Mouse (Mus musculus) forebrain, embryonic 11.5 days (tissue): Measurements from ENCODE around the gene C2cd4d. TPM values are rescaled to one million over a fixed set of nuclear protein-coding genes. Genes with fewer than 3 reads are reported as not detected.

ENCODE experiments used
- ATAC-seq: fragments of 200-750 bp; cut with Nextera tagmentation; replicated peaks from 2 replicates; pipeline ENCODE4 v1.8.0; 2017; ENCODE audit warnings: moderate TSS enrichment; ENCODE audit not compliant: low FRiP score
- DNase-seq: peaks from one replicate; pipeline ENCODE4 v3.0.0-alpha.2; 2017; ENCODE audit warnings: low spot score
- H3K27ac ChIP-seq: fragments of 300-500 bp; sonication (generic); 2 replicates; pipeline ENCODE4 v1.5.1; 2014; ENCODE audit warnings: low read depth, low read length
- H3K27me3 ChIP-seq: fragments of 300-500 bp; sonication (generic); 2 replicates; pipeline ENCODE4 v1.6.1; 2014; ENCODE audit warnings: mild to moderate bottlenecking, low read length, mixed read lengths; ENCODE audit not compliant: control insufficient read depth, insufficient read depth
- H3K36me3 ChIP-seq: fragments of 300-500 bp; sonication (generic); 2 replicates; pipeline ENCODE4 v1.6.1; 2014; ENCODE audit warnings: mild to moderate bottlenecking, low read length, moderate library complexity, mixed read lengths; ENCODE audit not compliant: control insufficient read depth, insufficient read depth
- H3K4me1 ChIP-seq: fragments of 300-500 bp; sonication (generic); replicated peaks from 2 replicates; pipeline ENCODE4 v1.6.1; 2014; ENCODE audit warnings: low read length, mixed read lengths; ENCODE audit not compliant: control insufficient read depth, insufficient read depth
- H3K4me2 ChIP-seq: fragments of 300-500 bp; sonication (generic); 2 replicates; pipeline ENCODE4 v1.6.1; 2014; ENCODE audit warnings: low read depth, mild to moderate bottlenecking, low read length, moderate library complexity, mixed read lengths; ENCODE audit not compliant: severe bottlenecking
- H3K4me3 ChIP-seq: fragments of 300-500 bp; sonication (generic); 2 replicates; pipeline ENCODE4 v1.5.1; 2014; ENCODE audit warnings: low read depth, low read length
- H3K9ac ChIP-seq: fragments of 300-500 bp; sonication (generic); 2 replicates; pipeline ENCODE4 v1.6.1; 2014; ENCODE audit warnings: low read length
- H3K9me3 ChIP-seq: fragments of 300-500 bp; sonication (generic); 2 replicates; pipeline ENCODE4 v1.6.1; 2016; ENCODE audit warnings: low read length, mixed read lengths; ENCODE audit not compliant: control insufficient read depth
- WGBS: fragments of 180-500 bp; shearing (Covaris S2); extraction: QIAGEN DNeasy Blood & Tissue Kit; methylation state at CpG from one replicate; pipeline ENCODE4 v1.1.7; 2014; 5-methylcytosine and 5-hydroxymethylcytosine counted together
- polyA plus RNA-seq: library from polyadenylated mRNA; unstranded; fragments of >200 nt; fragmentation: Nextera tagmentation; extraction: Ambion mirVana; gene quantifications from 2 replicates; pipeline ENCODE4 v1.2.1, GENCODE M21; 2014

Gene C2cd4d
- polyA plus RNA-seq, 1 experiment from 2014 or later, result 0.94 TPM

GRCm38 (mm10) chr3:94379831-94380510, 17.7 kb downstream of the C2cd4d start:
- Histone ChIP-seq H3K27ac (no peak overlapping the region), H3K4me3 (no peak overlapping the region), H3K36me3 (no peaks in the 10 kb centered on the region), H3K4me2 (no peak overlapping the region), H3K9me3 (no peaks in the 10 kb centered on the region), H3K4me1 (no peaks in the 10 kb centered on the region; the same call in 1 of the 2 replicates), H3K27me3 (no peaks in the 10 kb centered on the region), H3K9ac (no peak overlapping the region)
- ATAC-seq (no peak), DNase-seq (no peak)
- WGBS, result 18% methylated on average over 9 of the region's 9 CpGs

GRCm38 (mm10) chr3:94382308-94382707, 20.1 kb downstream of the C2cd4d start:
- no peak overlapping the region for H3K4me2 ChIP-seq
- no peaks in the 10 kb centered on the region for H3K4me1 ChIP-seq
- 78% methylated on average over 5 of the region's 5 CpGs for WGBS
- H3K27me3 ChIP-seq, result no peaks in the 10 kb centered on the region
- ATAC-seq (no peak), DNase-seq (no peak)
- H3K9ac ChIP-seq, result no peak overlapping the region
- no peak overlapping the region for H3K4me3 ChIP-seq
- no peaks in the 10 kb centered on the region for H3K36me3 ChIP-seq
- H3K9me3 ChIP-seq, result no peaks in the 10 kb centered on the region
- no peak overlapping the region for H3K27ac ChIP-seq

GRCm38 (mm10) chr3:94383476-94383875, 21.2 kb downstream of the C2cd4d start:
- no peaks in the 10 kb centered on the region for H3K36me3 ChIP-seq
- H3K27ac ChIP-seq, result no peak overlapping the region
- WGBS, result 75% methylated on average over 3 of the region's 3 CpGs
- no peaks in the 10 kb centered on the region for H3K27me3 ChIP-seq
- H3K4me2 ChIP-seq, result no peak overlapping the region
- DNase-seq, result no peak
- H3K9me3 ChIP-seq, result no peaks in the 10 kb centered on the region
- no peak overlapping the region for H3K4me3 ChIP-seq
- H3K9ac ChIP-seq, result no peak overlapping the region
- H3K4me1 ChIP-seq, result no peaks in the 10 kb centered on the region
- no peak for ATAC-seq

GRCm38 (mm10) chr3:94386671-94387070, 24.4 kb downstream of the C2cd4d start:
- 66% methylated on average over 4 of the region's 4 CpGs for WGBS
- Histone ChIP-seq H3K9me3 (no peaks in the 10 kb centered on the region), H3K27me3 (no peaks in the 10 kb centered on the region)

GRCm38 (mm10) chr3:94387391-94387790, 25.2 kb downstream of the C2cd4d start:
- ATAC-seq (no peak), DNase-seq (no peak)
- no peaks in the 10 kb centered on the region for H3K9me3 ChIP-seq
- WGBS, result 85% methylated on average over 10 of the region's 10 CpGs
- H3K9ac ChIP-seq, result no peak overlapping the region
- no peaks in the 10 kb centered on the region for H3K36me3 ChIP-seq
- no peaks in the 10 kb centered on the region for H3K4me1 ChIP-seq
- H3K4me2 ChIP-seq, result no peak overlapping the region
- no peak overlapping the region for H3K27ac ChIP-seq
- H3K4me3 ChIP-seq, result no peak overlapping the region
- H3K27me3 ChIP-seq, result no peaks in the 10 kb centered on the region

More at GRCm38 (mm10) chr3:94386671-94387070, 24.4 kb downstream of the C2cd4d start:
- H3K4me2 ChIP-seq, result no peak overlapping the region
- H3K4me3 ChIP-seq, result no peak overlapping the region
- no peak for ATAC-seq
- DNase-seq, result no peak
- H3K9ac ChIP-seq, result no peak overlapping the region
- H3K4me1 ChIP-seq, result no peaks in the 10 kb centered on the region
- H3K36me3 ChIP-seq, result no peaks in the 10 kb centered on the region
- H3K27ac ChIP-seq, result no peak overlapping the region

GRCm38 (mm10) chr3:94388047-94388446, 25.8 kb downstream of the C2cd4d start:
- H3K4me1 ChIP-seq, result no peaks in the 10 kb centered on the region
- H3K27me3 ChIP-seq, result no peaks in the 10 kb centered on the region
- WGBS, result 73% methylated on average over 5 of the region's 5 CpGs
- DNase-seq (no peak), ATAC-seq (no peak)
- H3K36me3 ChIP-seq, result no peaks in the 10 kb centered on the region
- H3K27ac ChIP-seq, result no peak overlapping the region
- H3K4me2 ChIP-seq, result no peak overlapping the region
- no peaks in the 10 kb centered on the region for H3K9me3 ChIP-seq
- H3K4me3 ChIP-seq, result no peak overlapping the region
- H3K9ac ChIP-seq, result no peak overlapping the region

GRCm38 (mm10) chr3:94389420-94389819, 27.2 kb downstream of the C2cd4d start:
- no peaks in the 10 kb centered on the region for H3K27me3 ChIP-seq
- no peak overlapping the region for H3K9ac ChIP-seq
- 96% methylated on average over 16 of the region's 16 CpGs for WGBS
- no peak overlapping the region for H3K4me2 ChIP-seq
- H3K9me3 ChIP-seq, result no peaks in the 10 kb centered on the region
- DNase-seq, result no peak
- H3K27ac ChIP-seq, result no peak overlapping the region
- no peak for ATAC-seq
- no peak overlapping the region for H3K4me3 ChIP-seq
- no peaks in the 10 kb centered on the region for H3K36me3 ChIP-seq
- H3K4me1 ChIP-seq, result no peaks in the 10 kb centered on the region

- no peaks in the 10 kb centered on the region for H3K9me3 ChIP-seq
- whole genome bisulfite sequencing, result 82% methylated on average over 5 of the region's 5 CpGs
- no peak overlapping the region for H3K4me3 ChIP-seq
- H3K27me3 ChIP-seq, result no peaks in the 10 kb centered on the region
- H3K4me2 ChIP-seq, result no peak overlapping the region
- no peaks in the 10 kb centered on the region for H3K4me1 ChIP-seq
- DNase-seq (no peak), ATAC-seq (no peak)
- no peak overlapping the region for H3K27ac ChIP-seq
- no peak overlapping the region for H3K9ac ChIP-seq
- H3K36me3 ChIP-seq, result no peaks in the 10 kb centered on the region
Measured at GRCm38 (mm10) chr3:94391001-94391400, 28.8 kb downstream of the C2cd4d start.

- no peak overlapping the region for H3K9ac ChIP-seq
- H3K36me3 ChIP-seq, result no peaks in the 10 kb centered on the region
- H3K4me1 ChIP-seq, result no peaks in the 10 kb centered on the region
- ATAC-seq, result no peak
- H3K27me3 ChIP-seq, result no peaks in the 10 kb centered on the region
- no peaks in the 10 kb centered on the region for H3K9me3 ChIP-seq
- no peak overlapping the region for H3K27ac ChIP-seq
- H3K4me3 ChIP-seq, result no peak overlapping the region
- no peak for DNase-seq
- no peak overlapping the region for H3K4me2 ChIP-seq
- 92% methylated on average over 2 of the region's 2 CpGs for WGBS
Measured at GRCm38 (mm10) chr3:94392128-94392527, 29.9 kb downstream of the C2cd4d start.
